Mouse (Mus musculus): ENCODE results near the gene Ccdc171.

GRCm38 (mm10) chr4:83587563-83587962 is 62.2 kb downstream of the Ccdc171 start:
- no peak for TF ChIP-seq CTCF (IDR thresholded peaks at IDR 0.05; ENCODE audit: low read depth, low read length)
- TF ChIP-seq POLR2A (IDR thresholded peaks at IDR 0.05; ENCODE audit: insufficient read depth, low read length): no peak
- TF ChIP-seq EP300 (IDR thresholded peaks at IDR 0.05; ENCODE audit: insufficient read depth, low read depth, low read length): no peak
